Mouse (Mus musculus) layer of hippocampus, postnatal 14 days (tissue): ENCODE results near the gene Gm49486. TPM values are rescaled to one million over a fixed set of nuclear protein-coding genes. Genes with fewer than 3 reads are reported as not detected.

Experiments used
- DNase-seq, 2 experiments: peaks; one replicate each; pipeline ENCODE4 v3.0.0; 2021 to 2022; ENCODE audit warnings: low spot score in 2 of 2, mixed read lengths in 1 of 2
- total RNA-seq, 2 experiments: library from RNA; stranded (reverse); gene quantifications; 2 replicates each; pipeline ENCODE4 v1.2.3; 2021

The Gm49486 gene
- total RNA-seq, 2 experiments from 2014 or later: 1.3 to 1.7 TPM

DNA sequence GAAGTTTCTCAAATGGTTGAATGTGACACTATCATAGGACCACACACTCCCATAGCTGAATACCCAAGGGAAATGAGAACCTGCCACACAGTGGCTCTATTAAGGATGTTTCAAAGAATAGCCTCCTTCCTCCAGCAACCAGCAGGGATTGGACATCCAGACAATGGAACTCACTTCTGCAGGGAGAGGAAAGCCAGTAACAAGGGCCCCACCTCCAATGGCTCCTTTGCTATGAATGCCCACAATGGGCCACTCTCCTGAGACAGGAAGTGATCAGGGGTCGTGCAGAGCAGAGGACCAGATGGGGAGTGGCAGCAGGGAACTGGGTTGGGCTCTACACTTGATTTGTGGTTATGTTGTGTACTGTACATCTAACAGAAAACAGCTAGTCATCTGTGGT is 39.3 kb downstream of the Gm49486 start:
- DNase-seq: no peak

DNA sequence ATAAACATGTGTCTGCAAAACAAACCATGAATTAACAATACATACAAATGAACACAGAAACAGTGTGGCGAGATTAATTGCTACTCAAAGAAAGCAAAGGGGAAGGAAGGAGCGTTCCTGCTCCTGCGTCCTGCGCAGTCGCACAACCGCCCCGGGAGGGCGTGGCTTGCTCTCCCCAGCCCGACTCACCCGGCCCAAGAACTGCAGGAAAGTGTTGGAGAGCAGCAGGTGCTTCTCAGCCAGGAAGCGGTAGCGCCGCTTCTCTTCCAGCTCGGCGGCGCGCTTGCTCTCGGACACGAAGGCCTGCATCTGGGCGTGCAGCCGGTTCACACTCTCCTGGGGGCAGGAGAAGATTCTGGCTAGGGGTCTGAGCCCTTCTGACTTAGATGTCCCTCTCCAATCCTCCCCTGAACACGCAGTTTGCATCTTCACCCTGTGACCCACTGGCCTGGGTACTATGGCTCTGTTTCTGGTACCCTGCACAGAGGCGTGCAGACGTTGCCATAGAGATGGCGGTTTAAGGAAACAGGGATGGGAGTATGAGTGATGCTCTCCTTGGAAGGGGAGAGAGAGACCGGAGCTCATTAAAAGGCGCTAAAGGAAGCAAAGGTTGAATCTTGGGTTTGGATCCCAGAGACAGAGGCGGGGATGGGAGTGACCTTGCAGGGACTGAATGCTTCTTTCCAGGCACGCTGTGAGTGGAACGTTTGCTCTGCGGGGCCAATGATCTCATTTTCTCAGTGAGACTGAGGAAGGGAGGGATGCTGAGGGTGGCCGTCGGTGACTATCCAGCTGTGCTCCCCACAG is 41.3 kb downstream of the Gm49486 start:
- peak; percentile 29 to 36 for DNase-seq

DNA sequence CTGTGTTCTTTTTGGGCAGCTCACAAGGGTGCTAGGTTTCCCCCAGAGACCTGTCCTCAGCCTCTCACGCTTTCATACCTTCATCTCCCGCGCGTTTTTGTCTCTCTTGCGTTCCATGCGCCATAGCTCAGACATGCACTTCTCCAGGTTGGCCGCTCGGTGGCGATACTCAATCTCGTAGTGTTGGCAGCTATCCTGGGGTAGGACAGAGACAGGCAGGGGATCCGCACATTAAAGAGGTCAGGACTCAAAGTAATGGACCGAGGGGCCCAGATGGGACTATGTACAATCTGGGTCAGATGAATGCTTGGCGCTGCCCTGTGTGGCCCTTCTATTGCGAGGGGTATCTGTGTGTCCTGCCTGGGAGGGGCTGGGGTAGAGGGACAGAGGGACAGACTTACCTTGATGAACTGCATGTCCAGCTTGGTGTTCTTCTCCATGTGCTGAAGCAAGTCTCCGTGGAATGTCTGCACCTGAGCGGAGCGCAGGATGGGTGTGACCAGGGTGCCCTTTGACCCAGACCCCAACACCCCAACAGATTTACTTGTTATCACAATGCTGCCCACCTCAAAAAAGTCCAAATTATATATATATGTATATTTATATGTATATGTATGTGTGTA is 42.0 kb downstream of the Gm49486 start:
- DNase-seq: peak; percentile 28 to 41

DNA sequence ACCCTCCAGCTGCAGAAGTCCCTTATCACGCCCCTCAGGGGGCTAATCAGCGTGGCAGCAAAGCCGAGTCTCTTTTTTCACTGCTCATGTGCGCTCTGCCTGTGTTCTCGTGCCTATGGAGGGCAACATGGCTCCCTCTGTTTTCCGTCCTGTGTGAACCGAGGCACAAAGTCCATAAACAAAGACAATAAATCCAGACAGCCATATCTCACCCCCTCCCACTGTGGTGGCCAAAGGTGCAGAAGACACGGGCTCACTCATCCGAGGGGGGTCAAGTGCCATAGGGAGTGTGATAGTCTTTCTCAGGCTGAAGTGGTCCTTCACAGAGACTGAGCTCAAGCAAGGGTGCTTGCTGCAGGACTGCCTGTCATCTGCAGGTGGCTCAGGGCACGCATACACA is 43.8 kb downstream of the Gm49486 start:
- no peak for DNase-seq

DNA sequence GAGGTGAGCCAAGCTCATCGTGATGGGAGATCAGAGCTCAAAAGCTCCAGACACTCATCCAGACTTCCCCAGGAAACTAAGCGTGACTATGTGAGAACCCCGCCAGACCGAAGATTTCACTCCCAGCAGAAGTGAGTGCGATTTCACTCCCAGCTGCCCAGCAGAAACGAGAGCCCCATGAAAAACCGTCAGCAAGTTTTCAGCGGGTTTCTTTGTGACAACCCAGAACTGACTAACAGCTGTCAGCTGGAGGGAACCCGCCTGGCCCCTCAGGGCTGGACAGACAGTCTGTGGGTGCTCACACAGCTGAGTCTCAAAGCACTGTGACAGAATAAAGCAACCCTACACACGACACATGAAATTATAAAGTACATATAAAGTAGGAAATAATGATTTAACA is 48.5 kb downstream of the Gm49486 start:
- DNase-seq: no peak

DNA sequence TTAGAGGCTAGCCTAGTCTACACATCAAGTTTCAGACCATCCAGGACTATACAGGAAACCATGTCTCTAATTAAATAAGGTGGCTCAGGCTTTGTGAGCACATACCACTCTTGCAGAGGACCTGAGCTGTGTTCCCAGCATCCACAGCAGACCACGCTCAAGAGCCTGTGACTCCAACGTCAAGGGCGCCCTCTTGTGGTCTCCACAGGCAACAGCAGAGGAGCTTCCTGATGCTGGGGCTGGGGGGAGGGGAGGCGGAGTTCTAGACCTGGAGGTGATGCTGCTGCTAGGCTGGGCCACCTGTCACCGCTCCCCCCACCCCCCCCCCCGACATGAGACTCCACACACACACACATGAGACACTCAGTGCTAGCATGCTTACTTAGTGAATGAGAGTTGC is 51.0 kb downstream of the Gm49486 start:
- DNase-seq: no peak

DNA sequence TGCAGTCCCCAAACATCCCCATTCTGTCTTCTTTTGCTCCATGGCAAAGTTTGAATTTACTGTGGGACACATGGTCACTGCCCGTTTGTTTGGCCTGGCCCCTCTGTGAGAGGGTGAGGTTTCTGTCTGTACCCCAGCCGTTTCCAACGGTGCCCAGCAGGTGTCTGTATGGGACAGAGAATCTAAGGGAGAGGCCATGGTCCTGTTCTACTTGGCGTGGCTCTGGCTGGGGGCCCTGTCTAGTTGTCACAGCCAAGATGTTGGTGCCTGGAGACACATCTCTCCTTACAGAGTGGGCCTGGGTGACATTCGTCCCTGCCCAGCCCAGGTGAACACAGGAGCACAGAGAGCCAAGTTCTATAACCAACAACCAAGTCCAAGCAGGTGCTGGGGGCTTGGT is 51.7 kb downstream of the Gm49486 start:
- DNase-seq: no peak

DNA sequence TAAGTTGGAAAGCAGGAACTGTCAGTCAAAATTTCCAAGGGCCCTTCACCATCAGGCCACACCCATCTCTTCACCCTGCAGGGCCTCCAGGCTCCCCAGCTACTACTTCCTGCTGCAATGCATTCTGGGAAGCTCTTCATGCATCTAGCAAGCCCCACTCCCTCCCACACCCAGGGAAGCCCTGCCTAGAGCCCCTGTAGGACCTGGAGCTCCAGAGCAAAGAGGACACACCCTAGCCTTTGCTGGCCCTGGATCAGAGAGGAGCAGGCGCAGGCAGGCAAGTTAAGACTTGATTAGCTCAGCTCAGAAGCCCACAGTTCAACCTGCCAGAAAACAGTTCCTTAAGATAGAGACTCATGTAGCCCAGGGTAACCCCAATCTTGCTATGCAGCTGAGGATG is 52.2 kb downstream of the Gm49486 start:
- no peak for DNase-seq

DNA sequence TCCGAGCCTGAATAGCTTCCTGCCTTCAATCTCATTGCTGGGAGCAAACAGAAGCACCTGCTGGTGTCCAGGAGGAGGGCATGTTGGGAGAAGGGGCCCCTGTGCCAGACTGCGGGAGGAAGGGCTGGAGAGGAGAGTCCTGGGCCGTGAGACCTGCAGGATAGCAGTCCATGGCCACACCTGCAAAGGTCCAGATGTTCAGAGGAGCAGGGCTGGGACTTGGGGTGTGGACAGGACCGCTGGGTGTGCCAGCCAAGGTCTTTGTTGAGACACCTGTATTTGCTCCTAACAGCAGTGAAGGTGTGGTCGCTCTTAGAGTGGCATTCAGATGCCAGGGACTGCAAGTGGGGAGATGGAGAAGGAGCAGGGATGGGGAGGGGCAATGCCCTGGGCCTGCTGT is 53.2 kb downstream of the Gm49486 start:
- no peak for DNase-seq

DNA sequence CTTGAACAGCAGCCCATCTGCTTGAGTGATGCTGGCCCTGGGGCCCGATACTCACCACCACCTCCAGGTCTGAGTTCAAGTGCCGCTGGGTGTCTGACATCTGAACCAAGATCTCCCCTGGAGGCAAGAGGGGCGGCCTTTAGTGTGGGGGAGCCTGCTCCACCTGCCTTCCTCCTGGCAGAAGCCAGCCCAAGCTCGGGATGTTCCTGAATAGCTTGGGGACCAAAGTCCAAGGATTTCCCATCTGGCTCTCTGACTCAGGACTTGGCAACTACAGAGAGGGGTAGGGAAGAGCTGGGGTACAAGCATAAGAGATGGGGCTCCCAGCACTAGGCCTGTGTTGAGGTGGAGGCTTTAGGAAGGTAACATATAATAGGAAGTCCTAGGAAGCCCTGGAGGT is 54.2 kb downstream of the Gm49486 start:
- no peak for DNase-seq

DNA sequence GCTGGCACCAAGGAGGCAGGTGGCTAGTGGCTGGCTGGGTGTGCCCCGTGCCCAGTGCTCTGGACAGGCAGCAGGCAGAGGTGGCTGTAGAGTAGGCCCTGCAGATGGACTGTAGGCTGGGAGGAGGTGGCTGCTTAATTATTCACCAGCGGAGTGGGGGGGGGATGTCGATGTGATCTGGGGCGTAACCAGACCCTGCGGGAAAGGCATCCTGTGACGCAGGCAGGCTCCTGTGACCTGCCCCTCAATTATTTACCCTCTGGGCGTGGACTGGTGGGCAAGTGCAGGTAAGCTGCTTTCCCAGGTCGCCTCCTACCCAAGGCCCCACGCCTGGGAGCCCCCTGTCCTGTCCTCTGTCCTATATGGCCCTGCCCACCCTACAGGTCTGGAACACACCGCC is 56.2 kb downstream of the Gm49486 start, which contains the start of gene Baiap2l2:
Gene Baiap2l2 (minus strand): TSS at position 139 of the 400 bp plus-strand sequence.
- no peak for DNase-seq

DNA sequence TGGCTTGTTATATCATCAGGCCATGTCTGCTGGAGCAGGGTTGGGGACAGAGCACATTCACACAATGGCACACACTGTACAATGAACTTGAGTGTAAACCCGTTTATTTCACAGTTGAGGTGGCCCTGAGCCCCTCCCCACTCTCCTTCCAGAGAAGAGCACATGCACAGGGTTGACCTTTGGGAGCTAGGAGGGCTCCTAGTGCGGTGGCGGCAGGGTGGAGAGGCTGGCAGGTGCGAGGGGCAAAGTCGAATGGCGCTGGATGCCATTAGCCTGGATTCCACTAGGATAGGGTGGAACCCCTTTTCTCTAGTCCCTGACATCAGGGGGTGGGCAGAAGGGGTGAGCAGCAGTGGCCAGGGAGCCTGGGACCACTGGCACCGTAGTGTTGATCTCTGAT is 57.0 kb downstream of the Gm49486 start:
- DNase-seq: no peak

DNA sequence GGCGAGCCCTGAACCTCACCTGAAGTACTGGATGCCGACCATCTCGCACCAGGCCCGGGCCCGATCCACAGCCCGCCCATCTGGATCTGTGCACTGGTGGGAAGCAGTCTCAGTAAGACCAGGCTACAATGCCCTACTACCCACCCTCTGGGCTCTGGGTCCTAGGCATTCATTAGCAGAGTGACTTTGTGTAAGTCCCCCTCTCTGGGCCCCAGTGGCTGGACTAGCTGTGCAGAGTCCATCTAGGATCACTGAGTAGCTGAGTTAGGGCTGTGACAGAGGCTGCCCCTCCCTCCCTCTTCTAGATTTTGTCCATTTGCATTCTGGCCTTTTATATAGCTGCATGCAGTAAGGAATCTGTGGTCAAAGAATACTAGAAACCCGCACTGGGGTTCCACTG is 57.9 kb downstream of the Gm49486 start:
- DNase-seq: no peak

DNA sequence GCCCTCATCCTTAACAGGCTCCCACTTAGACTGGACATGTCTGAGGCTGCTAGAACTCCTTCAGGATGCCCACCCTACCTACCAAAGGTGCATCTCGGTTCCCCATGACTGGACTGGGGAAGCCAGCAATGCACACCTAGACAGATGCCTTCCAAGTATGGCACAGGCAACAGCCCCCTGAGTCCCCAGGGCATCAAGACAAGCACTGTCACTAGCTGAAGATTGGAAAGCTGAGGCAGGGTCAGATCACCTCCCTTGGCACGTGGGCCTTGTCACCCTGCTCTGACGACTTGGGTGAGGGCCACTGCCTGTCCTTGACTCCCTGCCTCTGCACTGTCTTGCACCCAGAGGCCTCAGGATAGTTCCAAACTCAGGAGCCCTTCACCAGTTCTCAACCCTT is 59.2 kb downstream of the Gm49486 start:
- no peak for DNase-seq

DNA sequence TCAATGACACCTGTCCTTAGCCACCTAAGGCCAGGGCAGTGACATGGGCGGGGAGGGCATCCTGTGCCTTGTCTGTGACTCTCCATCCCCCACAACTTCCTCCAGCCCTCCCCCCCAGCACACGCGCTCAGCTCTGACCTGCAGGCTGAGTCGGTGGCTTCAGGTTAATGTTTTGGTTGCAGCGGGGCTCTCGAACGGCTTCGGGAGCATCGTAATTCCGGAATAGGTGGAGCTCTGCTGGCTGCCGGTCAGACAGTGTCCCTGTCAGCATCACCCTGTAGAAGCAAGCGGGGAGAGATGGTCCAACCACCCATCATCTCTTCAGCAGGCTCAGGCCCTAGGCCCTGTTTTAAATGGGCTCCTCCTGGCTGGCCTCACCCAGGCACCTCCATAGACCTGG is 60.2 kb downstream of the Gm49486 start:
- no peak for DNase-seq

DNA sequence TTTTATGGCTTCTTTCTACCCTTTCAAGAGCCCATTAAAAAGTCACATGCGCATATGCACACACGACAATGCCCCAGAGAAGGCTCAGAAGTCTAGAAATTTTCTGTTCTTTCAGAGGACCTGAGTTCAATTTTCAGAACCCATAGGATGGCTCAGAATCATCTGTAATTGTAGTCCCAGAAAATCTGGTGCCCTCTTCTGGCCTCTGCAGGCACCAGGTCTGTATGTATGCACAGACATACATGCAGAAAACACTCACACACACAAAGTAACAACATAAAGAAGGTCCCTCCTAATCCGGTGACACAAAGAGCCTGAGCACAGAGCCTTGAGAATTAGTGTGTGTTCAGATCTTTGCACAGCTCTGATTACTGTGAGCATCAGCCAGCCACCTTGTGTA is 61.1 kb downstream of the Gm49486 start:
- DNase-seq: no peak

DNA sequence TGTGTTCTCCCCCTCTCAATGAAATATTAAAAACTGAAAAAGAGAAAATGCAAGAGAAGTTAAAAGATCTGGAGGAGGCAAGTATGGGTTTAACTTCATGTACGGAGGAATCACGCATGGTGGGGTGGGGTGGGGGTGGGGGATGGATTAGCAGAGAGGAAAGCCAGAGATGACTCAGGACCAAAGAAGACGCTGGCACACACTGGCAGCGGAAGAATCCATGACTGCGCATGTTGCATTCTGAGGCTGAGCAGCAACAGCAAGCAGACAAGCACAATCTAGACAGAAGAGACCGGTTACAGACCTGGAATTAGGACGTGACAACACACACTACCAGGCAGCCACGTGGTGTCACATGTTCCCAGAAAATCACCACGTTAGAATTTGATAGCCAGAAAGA is 63.6 kb downstream of the Gm49486 start:
- no peak for DNase-seq

DNA sequence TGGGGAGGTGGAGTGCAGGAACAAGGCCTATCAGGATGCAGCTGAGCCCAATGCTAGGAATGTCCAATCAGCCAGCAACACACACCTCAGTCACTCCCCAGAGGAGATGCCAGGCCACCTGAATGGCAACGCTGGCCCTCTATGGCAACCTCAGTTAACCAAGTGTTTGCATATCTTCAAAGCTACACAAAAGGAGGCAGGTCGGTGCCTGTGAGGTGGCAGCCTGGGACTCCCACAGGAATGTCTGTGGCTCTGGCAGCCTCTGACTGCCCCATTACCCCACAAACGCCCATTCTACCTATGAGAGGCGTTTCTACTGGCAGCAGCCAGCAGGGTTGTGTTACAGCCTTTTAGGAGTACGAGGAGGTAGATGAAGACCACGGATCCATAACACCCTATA is 69.4 kb downstream of the Gm49486 start:
- DNase-seq: no peak

DNA sequence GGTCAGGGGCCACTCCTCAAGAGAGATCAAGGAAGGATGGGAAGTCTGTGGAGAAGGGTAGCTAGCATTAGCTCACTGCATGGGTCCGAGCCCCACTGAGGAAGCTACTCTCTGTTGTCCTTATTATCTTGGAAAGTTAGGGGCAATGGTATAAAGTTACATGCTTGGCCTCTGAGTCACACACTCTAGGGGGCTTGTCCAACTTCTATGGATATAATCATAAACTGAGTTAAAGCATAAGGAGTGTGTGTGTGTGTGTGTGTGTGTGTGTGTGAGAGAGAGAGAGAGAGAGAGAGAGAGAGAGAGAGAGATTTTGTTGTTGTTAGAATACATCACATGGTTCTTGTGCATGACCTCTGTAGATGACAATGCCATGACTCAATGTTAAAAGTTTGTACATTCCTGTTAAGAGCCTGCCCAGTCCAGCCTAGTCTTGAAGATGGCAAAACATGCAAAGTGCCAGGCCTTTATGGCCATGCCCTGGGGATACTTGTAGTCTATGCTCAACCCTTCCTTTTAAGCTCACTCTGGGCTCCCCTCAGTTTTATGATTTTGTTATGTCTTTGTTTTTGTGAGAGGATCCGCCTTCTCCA is 70.5 kb downstream of the Gm49486 start:
- DNase-seq: no peak

DNA sequence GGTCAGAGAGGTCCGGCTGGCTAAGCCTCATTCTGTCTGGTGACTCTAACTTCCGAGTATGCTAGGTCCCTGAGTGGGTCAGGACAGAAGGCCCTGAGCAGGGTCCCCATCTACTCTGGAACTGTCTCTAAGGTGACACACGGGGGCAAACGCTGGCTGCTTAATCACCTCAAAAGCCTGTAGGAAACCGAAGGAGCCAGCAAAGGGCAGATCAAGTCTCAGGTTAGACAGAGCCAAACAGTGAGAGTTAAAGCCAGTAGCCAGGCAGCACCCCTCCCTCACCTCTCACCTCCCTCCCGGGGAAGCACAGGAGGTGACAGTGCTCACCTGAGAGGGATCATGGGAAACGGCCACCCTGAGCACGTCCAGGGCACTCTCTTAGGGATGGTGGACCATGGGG is 74.5 kb downstream of the Gm49486 start:
- DNase-seq: no peak

DNA sequence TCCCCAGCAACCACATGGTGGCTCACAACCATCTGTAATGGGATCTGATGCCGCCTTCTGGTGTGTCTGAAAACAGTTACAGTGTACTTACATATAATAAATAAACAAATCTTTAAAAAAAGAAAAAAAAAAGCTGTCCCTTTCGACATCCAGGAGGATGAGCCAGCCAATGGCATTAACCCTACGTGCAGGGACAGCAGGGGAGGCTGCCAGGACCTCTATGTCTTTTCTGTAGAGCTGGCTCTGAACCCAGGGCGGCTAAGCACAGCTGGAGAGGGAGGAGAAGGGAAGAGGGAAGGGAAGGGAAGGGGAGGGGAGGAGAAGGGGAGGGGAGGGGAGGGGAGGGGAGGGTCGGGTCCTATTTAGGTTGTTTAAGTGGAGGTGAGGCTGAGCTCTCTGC is 75.6 kb downstream of the Gm49486 start:
- DNase-seq: no peak

DNA sequence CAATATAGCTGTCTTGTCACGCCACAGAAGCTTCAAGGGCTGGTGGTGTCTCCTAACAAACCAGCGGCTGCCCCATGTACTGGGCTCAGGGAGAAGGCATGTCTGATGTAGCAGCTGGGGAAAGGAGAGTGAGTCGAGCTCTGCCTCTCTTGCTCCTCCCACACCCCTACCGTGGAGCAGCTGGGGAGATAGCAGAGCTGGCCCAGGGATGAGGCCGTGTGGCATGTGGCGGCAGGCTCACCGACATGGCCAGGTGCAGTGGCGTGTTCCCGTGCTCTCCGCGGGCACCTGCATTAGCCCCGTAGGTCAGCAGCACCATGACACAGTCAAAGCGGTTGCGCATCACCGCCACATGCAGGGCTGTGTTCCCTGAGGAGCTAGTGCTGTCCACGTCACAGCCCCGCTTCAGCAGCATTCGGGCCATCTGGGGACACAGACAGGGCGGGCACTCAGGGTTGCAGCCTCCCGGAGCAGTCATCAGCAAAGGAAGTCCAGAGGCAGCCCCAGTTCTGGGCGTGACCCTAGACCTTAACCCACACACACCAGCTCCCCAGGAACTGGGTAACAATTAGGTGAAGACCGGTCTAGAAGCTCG is 76.9 kb downstream of the Gm49486 start:
- DNase-seq: no peak
